Mouse (Mus musculus) spleen, adult 2 months (tissue): Measurements from ENCODE around the gene Hyal2.

ENCODE experiments used
- CTCF ChIP-seq: fragments of 200-500 bp; IDR thresholded peaks from 2 replicates; pipeline ENCODE4 v1.5.1; 2011; ENCODE audit warnings: mild to moderate bottlenecking, inconsistent platforms; ENCODE audit not compliant: insufficient read depth, insufficient read length, insufficient replicate concordance; ENCODE audit errors: extremely low read depth
- POLR2A ChIP-seq: fragments of 200-500 bp; IDR thresholded peaks from 2 replicates; pipeline ENCODE4 v1.6.1; 2011; ENCODE audit warnings: low read depth, low read length, inconsistent platforms

DNA sequence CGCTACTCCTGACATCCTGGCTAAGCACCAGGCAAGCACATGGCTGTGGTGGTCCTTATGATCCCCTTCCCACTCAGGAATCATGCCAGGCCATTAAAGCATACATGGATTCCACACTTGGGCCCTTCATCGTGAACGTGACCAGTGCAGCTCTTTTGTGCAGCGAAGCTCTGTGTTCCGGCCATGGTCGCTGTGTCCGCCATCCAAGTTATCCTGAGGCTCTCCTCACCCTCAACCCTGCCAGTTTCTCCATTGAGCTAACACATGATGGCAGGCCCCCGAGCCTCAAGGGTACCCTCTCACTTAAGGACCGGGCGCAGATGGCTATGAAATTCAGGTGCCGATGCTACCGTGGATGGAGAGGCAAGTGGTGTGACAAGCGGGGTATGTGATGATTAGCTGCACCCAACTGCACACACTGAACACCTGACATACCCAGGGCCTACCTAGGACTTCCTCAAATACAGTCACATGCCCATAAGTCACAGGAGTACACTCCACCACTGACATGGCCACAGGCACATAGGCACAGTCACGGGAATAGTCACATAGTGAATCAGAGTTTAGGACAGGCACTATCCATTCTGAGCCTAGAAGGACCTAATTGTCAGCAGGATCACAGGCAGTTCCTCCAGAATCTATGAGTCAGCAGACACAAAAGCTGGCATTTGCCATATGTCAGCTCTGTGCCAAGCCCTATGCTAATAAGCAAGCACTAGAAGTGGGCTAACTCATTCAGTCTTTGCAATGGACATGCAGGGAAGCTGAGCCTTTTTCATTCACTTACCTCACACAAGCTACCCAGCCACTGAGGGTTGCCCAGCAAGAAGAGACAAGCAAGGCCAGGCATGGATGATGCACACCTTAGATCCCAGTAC is 11.5 kb downstream of the Hyal2 start:
- TF ChIP-seq CTCF = no peak
- TF ChIP-seq POLR2A = no peak
